Mouse (Mus musculus) limb, embryonic 14.5 days (tissue): ENCODE data around the gene Jund. TPM values are rescaled to one million over a fixed set of nuclear protein-coding genes. Genes with fewer than 3 reads are reported as not detected.

Source experiments
- ATAC-seq: fragments of 200-750 bp; cut with Nextera tagmentation; 2 replicates; pipeline ENCODE4 v1.8.0; 2017; ENCODE audit warnings: low read depth, moderate number of reproducible peaks, moderate TSS enrichment; ENCODE audit not compliant: low FRiP score
- DNase-seq: peaks from one replicate; pipeline ENCODE4 v3.0.0-alpha.2; 2015; ENCODE audit warnings: low spot score
- H3K27ac ChIP-seq: fragments of 300-500 bp; sonication (generic); replicated peaks from 2 replicates; pipeline ENCODE4 v1.5.1; 2014; ENCODE audit warnings: low read depth, mild to moderate bottlenecking, low read length, moderate library complexity, mixed read lengths
- H3K27me3 ChIP-seq: fragments of 300-500 bp; sonication (generic); 2 replicates; pipeline ENCODE4 v1.6.1; 2014; ENCODE audit warnings: low read length, mixed read lengths; ENCODE audit not compliant: control insufficient read depth, insufficient read depth
- H3K36me3 ChIP-seq: fragments of 300-500 bp; sonication (generic); 2 replicates; pipeline ENCODE4 v1.6.1; 2014; ENCODE audit warnings: mild to moderate bottlenecking, low read length, moderate library complexity, mixed read lengths; ENCODE audit not compliant: control insufficient read depth, insufficient read depth
- H3K4me1 ChIP-seq: fragments of 300-500 bp; sonication (generic); 2 replicates; pipeline ENCODE4 v1.6.1; 2014; ENCODE audit warnings: antibody characterized with exemption, low read length, mixed read lengths; ENCODE audit not compliant: control insufficient read depth, insufficient read depth
- H3K4me2 ChIP-seq: fragments of 300-500 bp; sonication (generic); replicated peaks from 2 replicates; pipeline ENCODE4 v1.6.1; 2014; ENCODE audit warnings: low read depth, mild to moderate bottlenecking, low read length, moderate library complexity; ENCODE audit not compliant: severe bottlenecking
- H3K4me3 ChIP-seq: fragments of 300-500 bp; sonication (generic); replicated peaks from 2 replicates; pipeline ENCODE4 v1.5.1; 2014; ENCODE audit warnings: low read length
- H3K9ac ChIP-seq: fragments of 300-500 bp; sonication (generic); 2 replicates; pipeline ENCODE4 v1.6.1; 2014; ENCODE audit warnings: mild to moderate bottlenecking, low read depth, low read length, moderate library complexity; ENCODE audit not compliant: severe bottlenecking
- H3K9me3 ChIP-seq: fragments of 300-500 bp; sonication (generic); 2 replicates; pipeline ENCODE4 v1.6.1; 2016; ENCODE audit warnings: low read length; ENCODE audit not compliant: control insufficient read depth
- POLR2A ChIP-seq: fragments of 200-500 bp; IDR thresholded peaks from 2 replicates; pipeline ENCODE4 v1.8.0; 2012; ENCODE audit warnings: inconsistent platforms, mild to moderate bottlenecking, moderate library complexity, borderline replicate concordance; ENCODE audit not compliant: insufficient read depth, insufficient read length; ENCODE audit errors: extremely low read depth
- WGBS: fragments of 180-500 bp; shearing (Covaris S2); extraction: QIAGEN DNeasy Blood & Tissue Kit; methylation state at CpG from one replicate; pipeline ENCODE4 v1.1.7; 2014; 5-methylcytosine and 5-hydroxymethylcytosine counted together
- polyA plus RNA-seq, 2 experiments: library from polyadenylated mRNA; depleted of rRNA in 1 of 2; stranded (reverse) in 1 of 2; unstranded in 1 of 2; fragments of >200 nt; fragmentation: Nextera tagmentation in 1 of 2; extraction: Ambion mirVana in 1 of 2; gene quantifications; 2 replicates each; pipeline versions ENCODE4 v1.2.1 to v1.2.3; 2012 to 2014

Jund gene
- polyA plus RNA-seq, 2 experiments, result 119 to 218 TPM

DNA sequence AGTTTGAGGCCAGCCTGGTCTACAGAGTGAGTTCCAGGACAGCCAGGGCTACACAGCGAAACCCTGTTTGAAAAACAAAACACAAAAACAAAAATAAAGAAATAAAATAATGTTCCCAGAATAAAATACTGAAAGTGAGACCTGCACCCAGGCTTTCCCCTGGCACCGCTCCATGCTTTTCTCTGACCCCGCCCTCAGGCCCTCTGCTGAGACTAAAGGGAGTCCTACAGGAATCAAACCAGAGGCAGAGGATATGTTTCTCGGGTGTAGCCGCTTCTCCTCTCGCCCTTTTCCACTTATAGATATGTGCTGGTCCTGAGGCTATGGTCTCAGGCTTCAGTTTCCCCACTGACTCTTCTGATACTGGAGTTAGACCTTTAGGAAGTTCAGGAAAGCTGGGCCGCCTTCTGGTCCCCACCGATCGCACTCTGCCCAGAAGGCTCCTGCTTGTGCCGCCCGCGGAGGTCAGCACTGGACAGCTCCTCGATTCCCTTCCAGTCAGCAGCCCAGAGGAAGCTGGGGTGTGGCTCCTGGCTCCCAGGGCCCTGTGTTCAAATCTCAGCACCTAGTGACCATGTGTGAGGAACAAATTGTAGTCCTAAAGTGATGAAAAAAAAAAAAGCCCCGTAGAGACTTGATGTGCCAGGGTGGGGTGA, 27.2 kb downstream of the Jund start:
- Histone ChIP-seq H3K9ac (no peak overlapping the region), H3K27ac (no peak overlapping the region), H3K4me2 (no peak overlapping the region), H3K4me1 (no peaks in the 10 kb centered on the region), H3K4me3 (no peak overlapping the region), H3K27me3 (peaks cover 32% of the 10 kb centered on the region), H3K9me3 (no peaks in the 10 kb centered on the region), H3K36me3 (no peaks in the 10 kb centered on the region)
- no peak for TF ChIP-seq POLR2A
- DNase-seq, result no peak
- 19% methylated on average over 14 of the region's 14 CpGs for whole genome bisulfite sequencing
- no peak for ATAC-seq

- Histone ChIP-seq H3K4me2 (no peak overlapping the region), H3K9ac (no peak overlapping the region), H3K27me3 (peaks cover 33% of the 10 kb centered on the region), H3K9me3 (no peaks in the 10 kb centered on the region), H3K36me3 (no peaks in the 10 kb centered on the region), H3K27ac (no peak overlapping the region), H3K4me3 (no peak overlapping the region), H3K4me1 (no peaks in the 10 kb centered on the region)
- TF ChIP-seq POLR2A, result no peak
- ATAC-seq, result no peak
- WGBS, result 46% methylated on average over 11 of the region's 11 CpGs
- DNase-seq, result no peak
Measured at GRCm38 (mm10) chr8:70726721-70727120, 28.0 kb downstream of the Jund start.

GRCm38 (mm10) chr8:70729808-70730475, 31.2 kb downstream of the Jund start:
- DNase-seq, result no peak
- no peaks in the 10 kb centered on the region for H3K36me3 ChIP-seq
- peak overlapping the region; percentile 18 for H3K4me3 ChIP-seq
- no peak for ATAC-seq
- peak overlapping the region; percentile 31 for H3K4me2 ChIP-seq
- H3K4me1 ChIP-seq, result no peaks in the 10 kb centered on the region
- no peak overlapping the region for H3K27ac ChIP-seq
- TF ChIP-seq POLR2A, result no peak
- peaks cover 38% of the 10 kb centered on the region for H3K27me3 ChIP-seq
- H3K9ac ChIP-seq, result 0 out of 2 replicates have a peak overlapping the region, but pooled peaks have one; percentile 25
- 4% methylated on average over 31 of the region's 34 CpGs for WGBS
- H3K9me3 ChIP-seq, result no peaks in the 10 kb centered on the region

- 87% methylated on average over 4 of the region's 4 CpGs for WGBS
- no peak for DNase-seq
- Histone ChIP-seq H3K27ac (no peak overlapping the region), H3K4me1 (no peaks in the 10 kb centered on the region), H3K9me3 (no peaks in the 10 kb centered on the region), H3K9ac (no peak overlapping the region), H3K4me3 (no peak overlapping the region), H3K27me3 (peaks cover 38% of the 10 kb centered on the region), H3K36me3 (no peaks in the 10 kb centered on the region), H3K4me2 (no peak overlapping the region)
- ATAC-seq, result no peak
- TF ChIP-seq POLR2A, result no peak
Measured at GRCm38 (mm10) chr8:70730956-70731355, 32.2 kb downstream of the Jund start.

GRCm38 (mm10) chr8:70737705-70738104, 39.0 kb downstream of the Jund start:
- H3K9me3 ChIP-seq, result no peaks in the 10 kb centered on the region
- H3K4me1 ChIP-seq, result no peaks in the 10 kb centered on the region
- no peak for DNase-seq
- no peak for ATAC-seq
- no peak for TF ChIP-seq POLR2A
- peaks cover 15% of the 10 kb centered on the region; the same call in 1 of the 2 replicates for H3K27me3 ChIP-seq
- no peak overlapping the region for H3K4me3 ChIP-seq
- H3K36me3 ChIP-seq, result no peaks in the 10 kb centered on the region
- no peak overlapping the region for H3K9ac ChIP-seq
- H3K27ac ChIP-seq, result no peak overlapping the region
- no peak overlapping the region for H3K4me2 ChIP-seq
- WGBS, result 68% methylated on average over 5 of the region's 5 CpGs
